Comparison of ENCODE assay signal across 15 mouse cellular contexts in the genomic region with DNA sequence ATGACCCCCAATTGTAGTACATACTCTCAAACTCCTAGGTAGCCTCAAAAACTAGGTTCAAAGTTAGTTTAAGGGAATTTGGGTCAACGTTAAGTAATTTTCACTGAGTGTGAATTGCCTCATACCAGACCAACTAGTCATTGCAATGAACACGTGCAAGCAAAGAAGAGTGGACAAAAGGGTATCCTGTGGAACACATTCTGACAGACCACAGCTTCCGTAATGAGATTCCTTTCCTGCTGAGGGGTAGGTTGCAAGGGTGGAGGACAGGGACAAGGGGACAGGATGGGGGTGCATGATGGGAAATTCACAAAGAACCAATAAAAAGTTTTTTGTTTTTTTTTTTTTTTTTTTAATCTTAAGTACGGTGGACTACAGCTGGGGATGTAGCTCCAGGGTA.
"Had no signal": no experiment of that assay in that cellular context is flagged by ENCODE, and none has a peak within 500 bp of the region (broad histone marks: within the 10 kb centered on the region; RNA-seq: fewer than 3 reads in every experiment).

No protein-coding gene starts in this region.

- H3K9ac ChIP-seq: neural tube, embryonic 13.5 days; neural tube, embryonic 15.5 days; stomach, embryonic 15.5 days had no signal

- H3K36me3 ChIP-seq: neural tube, embryonic 13.5 days; neural tube, embryonic 15.5 days; stomach, embryonic 15.5 days had no signal

- H3K4me2 ChIP-seq: stomach, embryonic 15.5 days had no signal

- H3K4me3 ChIP-seq: neural tube, embryonic 13.5 days; stomach, embryonic 15.5 days had no signal

- H3K9me3 ChIP-seq: neural tube, embryonic 13.5 days; neural tube, embryonic 15.5 days; stomach, embryonic 15.5 days had no signal

- DNase-seq: retina, postnatal 1 day; right cerebral cortex, adult 18-20 months; right cerebral cortex, postnatal 14 days; right cerebral cortex, postnatal 25 days; spleen, adult 18-20 months; thymus, adult 18-20 months; thymus, adult 2 months; thymus, postnatal 14 days; thymus, postnatal 25 days; thymus, postnatal 36 days; thymus, postnatal 4 days had no signal

- H3K27me3 ChIP-seq: neural tube, embryonic 13.5 days; neural tube, embryonic 15.5 days; stomach, embryonic 15.5 days had no signal

- H3K4me1 ChIP-seq: stomach, embryonic 15.5 days had no signal

- H3K27ac ChIP-seq: neural tube, embryonic 13.5 days; neural tube, embryonic 15.5 days; stomach, embryonic 15.5 days; stomach, postnatal 0 days had no signal
